32 mouse cellular contexts compared by ENCODE assay signal in genomic region chr2:69132488-69133040, GRCm38 (mm10). TPM values are rescaled to one million over a fixed set of nuclear protein-coding genes. Genes with fewer than 3 reads are reported as not detected.
DNase-seq lines count a peak whose midpoint lies in the region; ATAC-seq and TF ChIP-seq lines count a peak whose summit lies in the region.
"Had no signal": no experiment of that assay in that cellular context is flagged by ENCODE, and none has a peak within 500 bp of the region (broad histone marks: within the 10 kb centered on the region; RNA-seq: fewer than 3 reads in every experiment).

No protein-coding gene starts in this region.

- peak overlapping the region; percentile 21 for H3K4me2 ChIP-seq in liver, embryonic 11.5 days
- no peak overlapping the region for H3K4me2 ChIP-seq in liver, postnatal 0 days (ENCODE audit: low read depth, low read length)
- H3K4me2 ChIP-seq: embryonic facial prominence, embryonic 13.5 days; intestine, embryonic 15.5 days; limb, embryonic 13.5 days; midbrain, embryonic 15.5 days; neural tube, embryonic 15.5 days; stomach, embryonic 15.5 days had no signal

- no peaks in the 10 kb centered on the region for H3K36me3 ChIP-seq in heart, embryonic 10.5 days
- no peaks in the 10 kb centered on the region for H3K36me3 ChIP-seq in liver, embryonic 11.5 days (ENCODE audit: control insufficient read depth, insufficient read depth, low read length)
- H3K36me3 ChIP-seq in liver, postnatal 0 days (replicated peaks; ENCODE audit: insufficient read depth, low read length) = no peaks in the 10 kb centered on the region
- H3K36me3 ChIP-seq: embryonic facial prominence, embryonic 13.5 days; forebrain, embryonic 10.5 days; intestine, embryonic 15.5 days; limb, embryonic 13.5 days; midbrain, embryonic 15.5 days; neural tube, embryonic 15.5 days; stomach, embryonic 15.5 days had no signal

- peaks cover 39% of the 10 kb centered on the region for H3K4me1 ChIP-seq in heart, embryonic 10.5 days
- H3K4me1 ChIP-seq in liver, embryonic 11.5 days (replicated peaks; ENCODE audit: control insufficient read depth, insufficient read depth, low read length) = peaks cover 10% of the 10 kb centered on the region
- H3K4me1 ChIP-seq in liver, postnatal 0 days (ENCODE audit: insufficient read depth) = peaks cover 13% of the 10 kb centered on the region

- no peak for DNase-seq in heart, embryonic 10.5 days (ENCODE audit: low spot score)
- DNase-seq in heart, postnatal 4 days = no peak
- DNase-seq in urinary bladder, adult 18-20 months (ENCODE audit: low spot score in 2 of 2) = peak; percentile 17 to 48
- no peak for DNase-seq in urinary bladder, postnatal 10 days (ENCODE audit: low spot score)
- DNase-seq in liver, embryonic 11.5 days (ENCODE audit: low spot score) = no peak
- DNase-seq in liver, postnatal 0 days = no peak
- no peak for DNase-seq in left cerebral cortex, adult 9 months (ENCODE audit: low spot score in 2 of 2)
- DNase-seq: adrenal gland, adult 2 months; cerebellum, adult 9-10 months; gastrocnemius, adult 2 months; gastrocnemius, postnatal 36 days; heart, adult 2 months; heart, postnatal 14 days; kidney, adult 9 months; kidney, postnatal 14 days; lung, adult 2 months; lung, postnatal 10 days; retina, postnatal 1 day; right cerebral cortex, postnatal 14 days; thymus, postnatal 14 days had no signal

- no peak overlapping the region for H3K9ac ChIP-seq in liver, embryonic 11.5 days (ENCODE audit: low read depth, low read length)
- H3K9ac ChIP-seq in liver, postnatal 0 days (replicated peaks) = no peak overlapping the region
- H3K9ac ChIP-seq: embryonic facial prominence, embryonic 13.5 days; intestine, embryonic 15.5 days; limb, embryonic 13.5 days; midbrain, embryonic 15.5 days; neural tube, embryonic 15.5 days; stomach, embryonic 15.5 days had no signal

- H3K27me3 ChIP-seq in heart, embryonic 10.5 days (ENCODE audit: insufficient read depth, poor library complexity, severe bottlenecking) = no peaks in the 10 kb centered on the region
- no peaks in the 10 kb centered on the region for H3K27me3 ChIP-seq in liver, embryonic 11.5 days (replicated peaks; ENCODE audit: control insufficient read depth, insufficient read depth, low read length)
- no peaks in the 10 kb centered on the region for H3K27me3 ChIP-seq in liver, postnatal 0 days (ENCODE audit: insufficient read depth, low read length)
- H3K27me3 ChIP-seq: embryonic facial prominence, embryonic 13.5 days; intestine, embryonic 15.5 days; limb, embryonic 13.5 days; midbrain, embryonic 15.5 days; neural tube, embryonic 15.5 days; stomach, embryonic 15.5 days had no signal

- H3K9me3 ChIP-seq in heart, embryonic 10.5 days = no peaks in the 10 kb centered on the region
- H3K9me3 ChIP-seq in liver, embryonic 11.5 days (ENCODE audit: control insufficient read depth, low read length) = no peaks in the 10 kb centered on the region
- no peaks in the 10 kb centered on the region for H3K9me3 ChIP-seq in liver, postnatal 0 days (ENCODE audit: low read length)
- H3K9me3 ChIP-seq: embryonic facial prominence, embryonic 13.5 days; forebrain, embryonic 10.5 days; intestine, embryonic 15.5 days; limb, embryonic 13.5 days; midbrain, embryonic 15.5 days; neural tube, embryonic 15.5 days; stomach, embryonic 15.5 days had no signal

- ATAC-seq in liver, embryonic 11.5 days (replicated peaks; ENCODE audit: low FRiP score) = peak; percentile 7; the same call in 1 of the 2 replicates
- ATAC-seq in liver, postnatal 0 days = no peak
- no peak for ATAC-seq in activated CD4-positive, CD25-positive, alpha-beta regulatory T cell, adult 4 months
- ATAC-seq: forebrain, embryonic 16.5 days; hindbrain, embryonic 16.5 days; intestine, embryonic 15.5 days; midbrain, embryonic 15.5 days had no signal

- no peak for TF ChIP-seq CTCF in liver, postnatal 0 days (IDR thresholded peaks at IDR 0.05; ENCODE audit: low read depth)

- WGBS in heart, embryonic 10.5 days = 35% methylated on average over 5 of the region's 5 CpGs
- whole genome bisulfite sequencing in liver, embryonic 11.5 days = 50% methylated on average over 5 of the region's 5 CpGs
- WGBS in liver, postnatal 0 days (ENCODE audit: insufficient replicate concordance) = 40% methylated on average over 5 of the region's 5 CpGs

- H3K4me3 ChIP-seq in heart, embryonic 10.5 days = no peak overlapping the region
- H3K4me3 ChIP-seq in liver, embryonic 11.5 days (ENCODE audit: low read depth, low read length) = no peak overlapping the region
- H3K4me3 ChIP-seq in liver, postnatal 0 days (ENCODE audit: low read depth, low read length) = no peak overlapping the region
- H3K4me3 ChIP-seq: embryonic facial prominence, embryonic 13.5 days; forebrain, embryonic 10.5 days; gastrocnemius, adult 2 months; heart, adult 2 months; intestine, embryonic 15.5 days; limb, embryonic 13.5 days; midbrain, embryonic 15.5 days; neural tube, embryonic 15.5 days; stomach, embryonic 15.5 days had no signal

- no peak for TF ChIP-seq EP300 in liver, postnatal 0 days (IDR thresholded peaks at IDR 0.05; ENCODE audit: low read depth)

- H3K27ac ChIP-seq in heart, embryonic 10.5 days = 0 out of 2 replicates have a peak overlapping the region, but pooled peaks have one; percentile 42
- H3K27ac ChIP-seq in liver, embryonic 11.5 days (ENCODE audit: low read depth, low read length) = peak overlapping the region; percentile 52
- H3K27ac ChIP-seq in liver, postnatal 0 days (ENCODE audit: low read depth) = peak overlapping the region; percentile 34; the same call in 1 of the 2 replicates
- H3K27ac ChIP-seq: embryonic facial prominence, embryonic 13.5 days; forebrain, embryonic 10.5 days; gastrocnemius, adult 2 months; heart, adult 2 months; intestine, embryonic 15.5 days; limb, embryonic 13.5 days; macrophage; midbrain, embryonic 15.5 days; neural tube, embryonic 15.5 days; stomach, embryonic 15.5 days had no signal

RNA-seq across cellular contexts. Expression of gene Nostrin, which starts 3.0 kb away (rescaled TPM):
- 2.1 and 3.8 TPM in 2 replicates for polyA plus RNA-seq in heart, embryonic 10.5 days (2016; fragmentation: Nextera tagmentation; extraction: Ambion mirVana)
- 10 to 100 TPM; 11.0 to 13.0 TPM for total RNA-seq in heart, postnatal 4 days (2021)
- polyA plus RNA-seq in liver, embryonic 11.5 days (2014; fragmentation: Nextera tagmentation; extraction: Ambion mirVana) = 18.3 and 18.8 TPM in 2 replicates
- polyA plus RNA-seq in liver, postnatal 0 days (2015; fragmentation: Nextera tagmentation; extraction: Ambion mirVana) = 10.9 and 11.4 TPM in 2 replicates
- polyA plus RNA-seq in activated CD4-positive, CD25-positive, alpha-beta regulatory T cell, adult 4 months (2017; shearing (Covaris generic)) = under 1 TPM; 0.27 to 0.34 TPM
- total RNA-seq: megakaryocyte-erythroid progenitor cell, adult 5-6 weeks had no signal

Comparison
In these comparisons a context has a peak if more than half of its experiments do, and no peak if none do; other contexts are left out.
1. DNase-seq: peak in urinary bladder, adult 18-20 months (2 of 2); none in heart, embryonic 10.5 days (single experiment), heart, postnatal 4 days (single experiment), urinary bladder, postnatal 10 days (single experiment), liver, embryonic 11.5 days (single experiment), liver, postnatal 0 days (single experiment) and left cerebral cortex, adult 9 months (0 of 2).
2. Peak in every context shown above with its lines, with median percentiles within 50 percentile points of each other: H3K27ac ChIP-seq.